Mouse (Mus musculus): ENCODE data around the gene Hp1bp3. TPM values are rescaled to one million over a fixed set of nuclear protein-coding genes. Genes with fewer than 3 reads are reported as not detected.

Gene Hp1bp3
- polyA plus RNA-seq, 2 experiments, result 34.7 to 36.1 TPM

GRCm38 (mm10) chr4:138292028-138292427 is 75.9 kb downstream of the Hp1bp3 start:
- Histone ChIP-seq H3K9ac (replicated peaks) (no peak overlapping the region), H3K4me1 (replicated peaks; ENCODE audit: control insufficient read depth in 2 of 2, insufficient read depth in 2 of 2, low read length in 1 of 2) (no peaks in the 10 kb centered on the region), H3K9me3 (ENCODE audit: control insufficient read depth, low read length) (no peaks in the 10 kb centered on the region), H3K36me3 (replicated peaks; ENCODE audit: control insufficient read depth, insufficient read depth, low read depth) (no peaks in the 10 kb centered on the region), H3K27me3 (ENCODE audit: control insufficient read depth, insufficient read depth, low read length) (no peaks in the 10 kb centered on the region), H3K4me2 (ENCODE audit: low read depth) (no peak overlapping the region), H3K27ac (no peak overlapping the region), H3K4me3 (ENCODE audit: insufficient read depth in 1 of 2, low read depth in 2 of 2, low read length in 2 of 2) (no peak overlapping the region)
- WGBS (ENCODE audit: insufficient replicate concordance), result 78% methylated on average over 13 of the region's 13 CpGs
- TF ChIP-seq CTCF (IDR thresholded peaks at IDR 0.05; ENCODE audit: low read depth) (no peak), EP300 (IDR thresholded peaks at IDR 0.05; ENCODE audit: low read depth) (no peak)
- ATAC-seq (ENCODE audit: insufficient read depth) (no peak), DNase-seq (ENCODE audit: low read depth in 3 of 3, low spot score in 3 of 3) (no peak)

GRCm38 (mm10) chr4:138293261-138293948 is 77.3 kb downstream of the Hp1bp3 start:
- DNase-seq (ENCODE audit: low read depth in 3 of 3, low spot score in 3 of 3) (no peak), ATAC-seq (ENCODE audit: insufficient read depth) (no peak)
- Histone ChIP-seq H3K4me1 (replicated peaks; ENCODE audit: control insufficient read depth in 2 of 2, insufficient read depth in 2 of 2, low read length in 1 of 2) (no peaks in the 10 kb centered on the region), H3K9ac (replicated peaks) (no peak overlapping the region), H3K9me3 (ENCODE audit: control insufficient read depth, low read length) (no peaks in the 10 kb centered on the region), H3K36me3 (replicated peaks; ENCODE audit: control insufficient read depth, insufficient read depth, low read depth) (no peaks in the 10 kb centered on the region), H3K4me3 (ENCODE audit: insufficient read depth in 1 of 2, low read depth in 2 of 2, low read length in 2 of 2) (no peak overlapping the region), H3K4me2 (ENCODE audit: low read depth) (no peak overlapping the region), H3K27ac (no peak overlapping the region), H3K27me3 (ENCODE audit: control insufficient read depth, insufficient read depth, low read length) (no peaks in the 10 kb centered on the region)
- TF ChIP-seq EP300 (IDR thresholded peaks at IDR 0.05; ENCODE audit: low read depth), result no peak
- no peak for TF ChIP-seq CTCF (IDR thresholded peaks at IDR 0.05; ENCODE audit: low read depth)
- 64% methylated on average over 18 of the region's 18 CpGs for WGBS (ENCODE audit: insufficient replicate concordance)

DNA sequence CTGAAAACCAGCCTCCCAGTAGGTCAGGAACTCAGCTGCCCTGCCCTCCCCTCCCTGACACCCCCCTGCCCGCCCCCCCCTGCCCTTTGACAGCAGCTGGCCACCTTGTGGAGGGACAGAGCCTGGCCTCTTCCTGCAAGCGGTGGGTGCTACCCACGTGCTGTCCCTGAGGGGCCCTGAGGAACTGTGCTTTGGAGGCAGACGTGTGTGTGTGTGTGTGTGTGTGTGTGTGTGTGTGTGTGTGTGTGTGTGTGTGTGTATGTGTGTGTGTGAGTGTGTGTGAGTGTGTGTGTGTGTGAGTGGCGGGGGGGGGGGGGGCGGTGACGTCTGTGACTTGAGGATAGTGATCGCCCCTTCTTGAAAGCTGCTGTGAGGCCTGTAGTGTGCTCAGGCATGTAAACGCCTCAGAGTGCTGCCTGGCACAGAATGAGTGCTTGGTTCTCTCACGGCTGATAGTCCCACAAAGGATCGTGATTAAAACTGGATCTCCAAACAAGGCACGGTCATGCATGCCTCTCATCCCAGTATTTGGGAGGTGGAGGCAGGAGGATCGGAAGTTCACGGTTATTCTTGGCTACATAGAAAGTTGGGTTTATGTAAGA is 78.0 kb downstream of the Hp1bp3 start:
- H3K9me3 ChIP-seq (ENCODE audit: control insufficient read depth, low read length), result no peaks in the 10 kb centered on the region
- TF ChIP-seq EP300 (IDR thresholded peaks at IDR 0.05; ENCODE audit: low read depth) (no peak), CTCF (IDR thresholded peaks at IDR 0.05; ENCODE audit: low read depth) (no peak)
- no peak overlapping the region for H3K9ac ChIP-seq (replicated peaks)
- H3K4me1 ChIP-seq (replicated peaks; ENCODE audit: control insufficient read depth in 2 of 2, insufficient read depth in 2 of 2, low read length in 1 of 2), result no peaks in the 10 kb centered on the region
- H3K27ac ChIP-seq, result no peak overlapping the region
- H3K4me3 ChIP-seq (ENCODE audit: insufficient read depth in 1 of 2, low read depth in 2 of 2, low read length in 2 of 2), result no peak overlapping the region
- H3K4me2 ChIP-seq (ENCODE audit: low read depth), result no peak overlapping the region
- H3K36me3 ChIP-seq (replicated peaks; ENCODE audit: control insufficient read depth, insufficient read depth, low read depth), result no peaks in the 10 kb centered on the region
- WGBS (ENCODE audit: insufficient replicate concordance), result 78% methylated on average over 11 of the region's 14 CpGs
- no peak for ATAC-seq (ENCODE audit: insufficient read depth)
- H3K27me3 ChIP-seq (ENCODE audit: control insufficient read depth, insufficient read depth, low read length), result no peaks in the 10 kb centered on the region
- DNase-seq (ENCODE audit: low read depth in 3 of 3, low spot score in 3 of 3), result no peak

Other genes starting within 250 kb of the Hp1bp3 start
- gene Eif4g3, start 223.3 kb upstream of the Hp1bp3 start, polyA plus RNA-seq (2012; rRNA removed), result 9.2 and 15.6 TPM in 2 replicates
- 5.2 and 5.6 TPM in 2 replicates for gene Eif4g3, start 223.3 kb upstream of the Hp1bp3 start, polyA plus RNA-seq (2014; fragmentation: Nextera tagmentation; extraction: Ambion mirVana)
- gene Sh2d5, start 34.1 kb downstream of the Hp1bp3 start, polyA plus RNA-seq (2012; rRNA removed), result 0.68 and 1.2 TPM in 2 replicates
- gene Sh2d5, start 34.1 kb downstream of the Hp1bp3 start, polyA plus RNA-seq (2014; fragmentation: Nextera tagmentation; extraction: Ambion mirVana), result 0.27 and 0.47 TPM in 2 replicates
- 0.12 and 0.19 TPM in 2 replicates for gene Kif17, start 34.1 kb downstream of the Hp1bp3 start, polyA plus RNA-seq (2012; rRNA removed)
- 0.06 and 0.18 TPM in 2 replicates for gene Kif17, start 34.1 kb downstream of the Hp1bp3 start, polyA plus RNA-seq (2014; fragmentation: Nextera tagmentation; extraction: Ambion mirVana)
- gene Ddost, start 88.4 kb downstream of the Hp1bp3 start, polyA plus RNA-seq (2012; rRNA removed), result 83.1 and 91.7 TPM in 2 replicates
- 135 and 141 TPM in 2 replicates for gene Ddost, start 88.4 kb downstream of the Hp1bp3 start, polyA plus RNA-seq (2014; fragmentation: Nextera tagmentation; extraction: Ambion mirVana)
- 13.2 and 14.3 TPM in 2 replicates for gene Pink1, start 110.0 kb downstream of the Hp1bp3 start, polyA plus RNA-seq (2012; rRNA removed)
- 15.7 and 19.2 TPM in 2 replicates for gene Pink1, start 110.0 kb downstream of the Hp1bp3 start, polyA plus RNA-seq (2014; fragmentation: Nextera tagmentation; extraction: Ambion mirVana)
- gene Cda, start 151.7 kb downstream of the Hp1bp3 start, polyA plus RNA-seq (2012; rRNA removed), result 2.6 and 2.7 TPM in 2 replicates
- gene Cda, start 151.7 kb downstream of the Hp1bp3 start, polyA plus RNA-seq (2014; fragmentation: Nextera tagmentation; extraction: Ambion mirVana), result 3.3 and 3.7 TPM in 2 replicates
- not detected in 2 replicates for gene Fam43b, start 180.2 kb downstream of the Hp1bp3 start, polyA plus RNA-seq (2012; rRNA removed)
- gene Fam43b, start 180.2 kb downstream of the Hp1bp3 start, polyA plus RNA-seq (2014; fragmentation: Nextera tagmentation; extraction: Ambion mirVana), result not detected in 2 replicates
- gene Mul1, start 218.4 kb downstream of the Hp1bp3 start, polyA plus RNA-seq (2012; rRNA removed), result 3.8 and 4.3 TPM in 2 replicates
- 7.7 and 8.7 TPM in 2 replicates for gene Mul1, start 218.4 kb downstream of the Hp1bp3 start, polyA plus RNA-seq (2014; fragmentation: Nextera tagmentation; extraction: Ambion mirVana)
- gene Camk2n1, start 238.0 kb downstream of the Hp1bp3 start, polyA plus RNA-seq (2012; rRNA removed), result 2.3 and 2.6 TPM in 2 replicates
- 1.1 TPM in 2 replicates for gene Camk2n1, start 238.0 kb downstream of the Hp1bp3 start, polyA plus RNA-seq (2014; fragmentation: Nextera tagmentation; extraction: Ambion mirVana)

Measured in liver, embryonic 14.5 days (tissue).